Mouse (Mus musculus) neural tube, embryonic 10.5 days (tissue): Measurements from ENCODE around the gene Cited2.
A peak's percentile ranks its signal among the peaks of the same experiment; 100 is the strongest.

Experiments
- DNase-seq: peaks from one replicate; pipeline ENCODE4 v3.0.0-alpha.2; 2017; ENCODE audit warnings: low spot score; ENCODE audit errors: extremely low spot score

The Cited2 gene

GRCm38 (mm10) chr10:17722653-17723410 lies at the start of gene Cited2:
Cited2 (plus strand) TSS chr10:17723218.
- peak; percentile 99 for DNase-seq

- DNase-seq, result no peak
These were observed 48.6 kb upstream of the Cited2 start for GRCm38 (mm10) chr10:17674454-17674853.

- no peak for DNase-seq
These were observed 48.1 kb upstream of the Cited2 start for GRCm38 (mm10) chr10:17674869-17675268.

GRCm38 (mm10) chr10:17676464-17676863 lies 46.6 kb upstream of the Cited2 start:
- no peak for DNase-seq

- DNase-seq, result no peak
These were observed 45.7 kb upstream of the Cited2 start for GRCm38 (mm10) chr10:17677308-17677707.

- no peak for DNase-seq
These were observed 42.3 kb upstream of the Cited2 start for GRCm38 (mm10) chr10:17680432-17681382.

- DNase-seq, result no peak
These were observed 41.6 kb upstream of the Cited2 start for GRCm38 (mm10) chr10:17681386-17681785.

- no peak for DNase-seq
These were observed 39.1 kb upstream of the Cited2 start for GRCm38 (mm10) chr10:17683852-17684428.

GRCm38 (mm10) chr10:17689806-17690205 lies 33.2 kb upstream of the Cited2 start:
- no peak for DNase-seq

- DNase-seq, result no peak
These were observed 31.3 kb upstream of the Cited2 start for GRCm38 (mm10) chr10:17691709-17692108.

GRCm38 (mm10) chr10:17695801-17696200 lies 27.2 kb upstream of the Cited2 start:
- no peak for DNase-seq

GRCm38 (mm10) chr10:17697376-17698265 lies 25.4 kb upstream of the Cited2 start:
- no peak for DNase-seq

- no peak for DNase-seq
These were observed 17.5 kb upstream of the Cited2 start for GRCm38 (mm10) chr10:17705466-17705973.

GRCm38 (mm10) chr10:17710753-17711152 lies 12.3 kb upstream of the Cited2 start:
- no peak for DNase-seq

GRCm38 (mm10) chr10:17719009-17719570 lies 3.9 kb upstream of the Cited2 start:
- DNase-seq, result no peak

- no peak for DNase-seq
These were observed 3.4 kb upstream of the Cited2 start for GRCm38 (mm10) chr10:17719646-17720045.

- DNase-seq, result no peak
These were observed 2.0 kb upstream of the Cited2 start for GRCm38 (mm10) chr10:17720891-17721601.

- DNase-seq, result peak; percentile 64
These were observed 1.4 kb upstream of the Cited2 start for GRCm38 (mm10) chr10:17721602-17722121.

- peak; percentile 94 for DNase-seq
These were observed 860 bp upstream of the Cited2 start for GRCm38 (mm10) chr10:17722158-17722557.
